Mouse (Mus musculus) ovary, adult 18-20 months (tissue): ENCODE results near the gene Dchs1.

Experiments
- DNase-seq: peaks from one replicate; pipeline ENCODE4 v3.0.0; 2022; ENCODE audit warnings: low spot score, mixed read lengths

The Dchs1 gene

DNA sequence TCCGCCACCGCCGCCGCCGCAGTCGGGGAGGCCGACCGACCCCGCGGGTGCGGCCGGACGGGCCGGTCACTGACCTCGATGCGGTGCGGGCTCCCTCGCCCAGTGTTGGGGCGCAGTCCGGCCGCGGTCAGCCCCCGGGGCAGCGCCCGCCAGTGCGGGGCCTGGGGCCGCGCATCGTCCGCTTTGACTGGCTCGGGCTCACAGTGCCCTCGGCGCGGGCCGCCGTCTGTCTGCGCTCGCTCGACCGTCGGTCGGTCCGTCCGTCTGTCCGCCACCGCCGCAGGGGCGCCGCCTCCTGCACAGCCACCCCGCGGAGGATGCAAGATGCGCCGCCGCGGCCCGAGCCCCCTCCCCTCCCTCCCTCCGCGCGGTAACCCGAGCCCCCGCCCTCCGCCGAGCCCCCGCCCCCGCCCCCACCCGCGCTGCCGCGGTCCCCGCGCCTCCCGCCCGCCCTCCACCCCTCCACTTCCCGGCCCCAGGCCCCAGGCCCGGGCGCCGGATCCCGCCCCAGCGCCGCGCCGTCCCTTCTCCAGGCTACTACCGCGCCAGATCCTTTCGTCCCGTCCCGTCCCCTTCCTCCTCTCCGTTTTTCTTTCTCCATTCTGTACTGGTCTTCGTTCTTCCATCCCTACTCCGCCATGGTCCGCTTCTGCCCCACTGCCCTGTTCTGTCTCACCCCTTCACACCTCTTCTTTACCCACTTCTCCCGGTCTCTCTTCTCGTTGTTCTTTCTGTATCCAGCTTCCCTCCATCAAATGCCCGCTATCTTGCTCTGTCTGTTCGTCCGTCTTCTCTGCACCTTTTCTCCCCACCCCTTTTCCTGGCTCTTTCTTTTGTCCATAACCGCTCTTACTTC is at the start of gene Dchs1:
Dchs1 (minus strand) TSS at position 370 of the 856 bp plus-strand sequence.
- no peak for DNase-seq

DNA sequence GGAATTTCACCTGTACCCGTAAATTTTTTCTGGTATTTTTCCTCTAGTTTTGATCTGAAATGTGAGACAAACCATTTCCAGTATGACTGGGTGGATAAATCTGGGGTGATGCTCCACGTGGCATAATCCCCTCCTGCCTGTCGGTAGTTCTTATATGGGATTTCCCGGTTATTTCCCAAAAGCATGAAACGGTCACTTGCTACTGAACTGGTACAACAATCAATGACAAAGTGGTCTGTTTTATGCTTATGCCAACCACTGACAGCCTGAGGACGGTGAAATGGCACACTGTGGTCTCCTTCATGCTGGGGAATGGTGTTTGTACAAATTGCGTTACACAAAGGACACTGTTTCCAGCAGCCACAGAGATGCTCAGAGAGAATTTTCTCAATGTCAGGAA is 36.8 kb upstream of the Dchs1 start:
- DNase-seq = no peak

DNA sequence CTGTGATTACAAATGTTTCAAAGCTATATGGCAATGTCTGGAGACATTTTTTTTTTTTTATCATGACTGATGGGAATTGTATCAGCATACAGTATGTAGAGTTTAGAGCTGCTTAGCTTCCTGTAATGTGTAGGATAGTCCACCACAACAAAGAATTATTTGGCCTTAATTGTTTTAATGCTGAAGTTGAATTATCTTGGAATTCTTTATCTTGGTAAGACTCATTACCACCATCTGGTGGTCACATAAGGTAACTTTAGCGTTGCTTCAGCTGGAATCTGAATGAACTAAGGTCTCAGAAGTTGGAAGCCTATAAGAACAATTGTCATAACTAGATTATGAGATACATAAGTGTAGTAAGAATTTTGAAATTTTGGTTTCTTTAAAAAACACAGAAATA is 31.0 kb upstream of the Dchs1 start:
- no peak for DNase-seq

DNA sequence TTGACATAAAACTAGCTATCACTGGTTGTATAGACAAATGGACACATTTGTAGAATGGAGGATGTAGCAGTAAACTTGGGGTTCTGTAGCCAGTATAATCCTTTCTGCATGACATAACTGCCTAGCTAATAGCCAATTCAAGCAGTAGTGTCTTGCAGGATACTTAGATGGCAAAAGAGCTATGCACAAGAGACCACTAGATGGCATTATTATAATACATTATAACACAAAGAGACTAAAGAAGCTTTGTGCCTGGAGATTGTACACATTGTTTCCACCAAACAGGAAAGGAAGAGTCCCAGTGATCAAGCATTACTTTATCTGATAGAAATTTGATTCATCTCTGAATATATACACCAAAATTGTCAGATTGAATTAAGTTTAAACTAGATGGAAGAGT is 29.3 kb upstream of the Dchs1 start:
- no peak for DNase-seq

DNA sequence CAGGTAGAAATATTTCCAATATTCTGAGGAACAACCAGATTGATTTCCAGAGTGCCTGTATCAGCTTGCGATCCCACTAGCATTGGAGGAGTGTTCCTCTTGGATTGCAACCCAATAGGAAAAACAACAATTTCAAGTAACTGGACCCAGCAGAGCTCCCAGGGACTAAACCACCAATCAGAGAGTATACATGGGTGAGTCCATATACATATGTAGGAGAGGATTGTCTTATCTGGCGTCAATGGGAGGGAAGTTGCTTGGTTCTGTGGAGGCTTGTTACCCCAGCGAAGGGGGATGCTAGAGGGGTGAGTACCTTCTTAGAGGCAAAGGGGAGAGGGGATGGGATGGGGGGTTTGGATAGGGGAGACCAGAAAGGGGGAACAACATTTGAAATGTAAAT is 25.9 kb upstream of the Dchs1 start:
- DNase-seq = no peak

DNA sequence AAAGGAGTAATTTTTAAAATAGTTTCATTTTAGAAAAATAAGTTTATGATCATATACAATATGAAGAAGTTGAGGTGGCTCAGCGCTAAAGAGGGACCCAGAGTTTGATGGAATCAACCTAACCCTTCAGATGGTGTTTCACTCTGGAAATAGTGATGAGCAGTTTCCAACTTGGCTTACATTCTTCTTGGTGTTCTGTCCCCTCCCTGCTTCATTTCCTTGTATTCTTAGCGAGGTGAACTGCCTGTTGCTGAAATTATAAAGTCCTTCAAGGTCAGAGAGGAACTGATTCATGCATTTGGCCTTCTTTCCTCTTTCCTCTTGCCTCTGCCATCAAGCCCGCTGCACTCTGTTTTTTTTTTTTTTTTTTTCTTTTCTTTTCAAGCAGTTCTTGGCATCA is 25.1 kb upstream of the Dchs1 start:
- DNase-seq = no peak

DNA sequence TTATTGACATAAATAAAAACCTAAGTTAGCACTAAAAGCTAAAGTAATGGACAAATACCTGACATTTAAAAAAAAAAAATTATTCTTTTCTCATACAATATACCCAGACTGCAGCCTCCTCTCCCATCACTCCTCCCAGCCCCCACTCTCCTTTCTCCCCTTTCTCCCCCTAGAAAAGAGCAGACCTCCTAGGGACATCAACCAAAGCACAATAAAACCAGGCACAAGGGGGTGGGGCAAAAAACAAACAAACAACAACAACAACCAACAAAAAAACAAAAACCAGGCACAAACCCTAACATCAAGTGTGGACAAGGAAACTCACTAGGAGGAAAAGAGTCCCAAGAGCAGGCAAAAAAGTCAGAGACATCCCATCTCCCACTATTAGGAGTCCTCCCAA is 24.1 kb upstream of the Dchs1 start:
- no peak for DNase-seq

DNA sequence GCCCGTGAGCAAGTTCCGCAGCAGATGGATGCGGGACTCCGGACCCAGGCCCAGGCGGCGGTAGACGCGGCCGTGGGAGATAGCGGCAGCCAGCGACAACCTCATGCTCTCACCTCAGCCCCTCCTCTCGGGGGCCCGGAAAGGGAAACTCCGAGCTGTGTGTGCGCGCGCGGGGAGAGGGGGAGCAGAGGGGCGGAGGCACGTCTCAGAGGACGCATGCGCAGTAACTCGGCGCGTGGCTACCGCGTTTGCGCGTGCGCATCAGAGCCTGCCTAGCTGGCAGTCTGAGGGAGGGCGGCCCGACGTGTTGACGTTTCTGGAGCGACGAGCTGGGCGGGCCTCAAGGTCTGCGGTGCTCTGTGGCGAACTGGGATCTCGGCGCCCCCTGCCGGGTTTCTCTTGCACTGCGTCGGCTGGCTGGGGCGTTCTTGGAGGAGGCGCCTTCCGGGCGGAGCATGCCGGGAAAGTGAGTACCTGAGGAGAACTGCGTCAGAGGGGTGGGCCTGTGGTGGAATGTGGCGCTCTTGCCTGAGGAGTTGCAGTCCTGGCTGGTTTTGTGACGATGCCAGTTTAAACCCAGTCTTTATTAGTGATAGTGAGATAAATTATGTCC is 23.5 kb upstream of the Dchs1 start, which contains the start of gene Mrpl17:
Mrpl17 (minus strand) TSS at position 223 of the 613 bp plus-strand sequence.
- peak; percentile 100 for DNase-seq

DNA sequence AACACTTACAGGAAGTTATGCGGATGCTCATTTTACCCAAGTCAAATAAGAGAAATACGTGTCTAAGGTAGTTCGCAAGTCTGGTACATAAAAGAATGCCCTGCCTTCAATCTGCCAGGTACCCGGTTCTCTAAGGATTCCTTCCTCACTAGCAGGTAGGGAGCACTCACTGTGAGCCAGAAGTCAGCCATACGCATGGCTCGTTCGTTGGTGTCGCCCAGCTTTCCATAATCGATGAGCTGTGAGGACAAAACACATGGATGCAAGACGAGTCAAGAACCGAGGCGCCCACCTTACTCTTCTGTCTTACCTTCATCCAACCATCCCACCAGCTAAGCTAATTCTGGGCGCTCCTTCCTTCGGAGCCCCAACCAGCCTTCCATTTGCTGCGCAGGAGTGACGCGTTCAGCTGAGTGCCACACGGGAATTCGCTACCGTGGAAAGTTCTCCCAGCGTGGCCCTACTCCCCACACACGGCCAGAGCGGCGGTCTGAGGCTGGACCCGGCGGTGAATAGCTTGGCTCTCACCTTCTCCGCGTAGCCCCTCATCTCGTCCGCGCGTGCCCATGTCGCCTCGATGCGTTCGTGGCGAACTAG is 22.9 kb upstream of the Dchs1 start:
- DNase-seq = no peak

DNA sequence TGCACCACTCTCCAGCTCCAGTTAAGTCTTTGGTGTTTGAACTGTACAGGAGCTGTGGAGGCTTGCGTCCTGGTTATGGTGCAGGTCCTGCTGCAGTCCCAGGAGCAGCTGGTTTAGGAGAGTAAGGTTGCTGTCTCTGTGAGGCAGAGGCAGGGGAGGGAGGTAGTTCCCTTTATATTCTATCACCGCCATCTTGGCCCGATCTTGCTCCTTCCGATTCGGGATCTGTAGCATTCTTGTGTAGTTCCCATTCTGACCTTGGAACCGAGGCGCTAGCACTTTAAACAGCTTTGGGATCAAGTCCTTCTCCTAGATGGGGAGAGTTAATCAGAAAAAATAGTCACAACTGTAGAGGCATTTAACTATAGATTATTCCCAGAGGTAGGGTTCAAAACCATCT is 22.4 kb upstream of the Dchs1 start:
- no peak for DNase-seq

DNA sequence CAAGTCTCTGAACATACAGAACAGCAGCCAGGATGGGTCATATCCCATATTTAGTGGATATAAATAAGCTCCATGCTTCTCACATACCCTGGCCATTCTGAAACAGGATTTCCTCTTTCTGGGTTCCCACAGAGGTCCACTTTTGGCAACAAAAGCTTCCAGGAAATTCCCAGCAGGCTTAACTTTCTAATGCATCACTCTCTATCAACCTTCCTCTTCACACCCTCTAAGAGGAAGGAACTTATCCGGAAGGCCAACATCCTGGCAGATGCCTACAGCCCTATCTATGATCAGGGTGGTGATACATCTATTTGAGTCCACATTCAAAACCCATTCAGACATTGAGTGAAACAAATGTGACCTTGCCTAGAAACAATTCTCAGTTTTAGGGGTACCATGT is 20.9 kb upstream of the Dchs1 start:
- no peak for DNase-seq

DNA sequence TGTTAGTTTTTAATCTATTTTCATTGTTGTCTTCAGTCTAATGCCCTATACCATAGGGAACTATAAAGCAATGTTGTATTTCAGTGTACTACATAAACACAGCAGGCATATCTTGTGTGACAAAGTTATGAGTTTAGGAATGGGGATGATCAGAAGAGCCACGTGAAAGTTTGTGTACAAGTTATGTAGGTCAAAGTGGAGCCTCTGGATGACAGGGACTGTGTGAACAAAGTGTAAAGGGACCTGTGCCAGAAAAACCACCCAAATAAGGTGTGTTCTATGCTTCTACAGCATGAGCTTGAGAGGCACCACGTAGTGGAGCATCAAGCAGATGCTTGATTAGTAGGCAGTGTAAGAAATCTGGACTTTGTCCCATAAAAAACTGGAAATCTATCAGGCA is 19.3 kb upstream of the Dchs1 start:
- DNase-seq = no peak

DNA sequence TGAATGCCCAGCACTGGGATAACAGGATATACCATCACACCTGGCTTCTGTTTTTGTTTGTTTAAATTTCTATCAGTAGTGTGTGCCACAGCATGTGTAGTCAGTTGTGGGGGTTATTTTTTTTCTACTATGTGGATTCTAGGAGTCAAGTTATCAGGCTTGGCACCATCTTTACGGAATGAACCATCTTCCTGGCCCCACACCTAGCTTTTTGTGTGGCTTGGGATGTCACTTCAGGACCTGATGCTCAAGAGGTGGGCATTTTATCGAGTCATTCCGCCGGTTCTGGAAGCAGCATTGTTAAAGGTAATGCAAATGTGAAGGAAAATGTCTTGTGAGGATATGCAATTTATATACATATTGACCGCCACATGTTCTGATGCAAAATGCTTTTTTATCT is 18.7 kb upstream of the Dchs1 start:
- DNase-seq = no peak

DNA sequence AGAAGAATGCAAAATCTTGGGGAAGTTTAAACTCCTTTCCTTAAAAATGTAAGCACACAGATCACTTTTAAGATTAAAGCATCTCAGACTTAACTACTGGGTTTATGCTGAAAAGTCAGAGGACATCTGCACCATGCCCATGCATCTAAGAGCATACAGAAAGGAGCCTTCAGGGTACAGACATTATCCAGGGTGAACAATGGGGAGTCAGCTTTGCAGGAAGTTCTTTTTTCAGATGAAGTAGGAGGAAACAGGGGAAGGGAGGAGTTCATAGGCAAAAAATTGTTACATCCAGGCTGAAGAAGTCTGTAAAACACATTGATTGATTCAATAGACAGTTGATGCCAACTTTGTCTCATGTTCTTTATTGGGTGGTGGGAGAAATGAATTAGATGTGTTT is 16.0 kb upstream of the Dchs1 start:
- no peak for DNase-seq

DNA sequence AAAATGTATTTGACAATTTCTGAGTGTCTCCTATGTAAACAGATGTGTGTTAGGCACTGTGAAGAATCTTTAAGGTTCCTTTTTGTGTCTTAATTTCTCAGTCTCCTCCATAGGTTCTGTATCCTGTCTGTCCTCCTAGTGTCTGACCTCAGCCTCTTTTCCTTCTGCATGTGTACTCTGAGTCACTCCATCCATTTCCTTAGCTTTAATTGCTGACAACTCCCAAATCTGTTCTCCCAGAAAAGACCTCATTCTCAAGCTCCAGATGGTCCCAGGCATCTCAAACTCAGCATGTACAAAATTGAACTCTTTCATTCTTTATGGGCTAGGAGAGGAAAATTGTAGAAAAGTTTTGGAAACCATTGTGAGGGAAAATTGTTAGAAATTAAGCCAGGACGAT is 15.3 kb upstream of the Dchs1 start:
- DNase-seq = no peak

DNA sequence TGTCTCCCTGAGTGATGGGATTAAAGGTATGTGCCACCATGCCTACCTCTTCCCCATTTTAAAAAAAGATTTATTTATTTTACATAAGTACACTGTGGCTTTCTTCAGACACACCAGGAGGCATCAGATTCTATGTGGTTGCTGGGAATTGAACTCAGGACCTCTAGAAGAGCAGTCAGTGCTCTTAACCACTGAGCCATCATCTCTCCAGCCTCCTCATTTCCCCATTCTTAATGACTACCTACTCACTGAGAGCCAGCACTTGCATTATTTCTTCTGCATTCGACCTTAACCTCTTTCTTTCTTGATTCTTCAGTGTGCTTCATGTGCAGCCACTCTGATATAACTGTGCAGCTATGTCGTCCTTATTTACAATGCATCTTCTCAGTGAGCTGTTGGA is 14.9 kb upstream of the Dchs1 start:
- no peak for DNase-seq

DNA sequence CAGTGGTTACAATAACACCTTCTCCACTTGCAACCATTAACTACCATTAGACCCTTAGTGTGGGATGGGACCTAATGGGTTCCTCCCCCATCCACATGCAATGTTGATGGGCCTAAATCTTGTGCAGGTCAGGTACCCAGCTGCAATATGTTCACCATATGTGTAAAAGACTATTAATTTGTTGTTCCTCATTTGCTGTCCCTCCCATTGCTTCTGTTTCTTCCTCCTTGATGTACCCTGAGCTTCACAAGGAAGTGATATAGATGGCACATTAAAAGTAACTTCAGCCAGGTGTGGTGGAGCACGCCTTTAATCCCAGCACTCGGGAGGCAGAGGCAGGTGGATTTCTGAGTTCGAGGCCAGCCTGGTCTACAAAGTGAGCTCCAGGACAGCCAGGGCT is 9.5 kb upstream of the Dchs1 start:
- DNase-seq = no peak

DNA sequence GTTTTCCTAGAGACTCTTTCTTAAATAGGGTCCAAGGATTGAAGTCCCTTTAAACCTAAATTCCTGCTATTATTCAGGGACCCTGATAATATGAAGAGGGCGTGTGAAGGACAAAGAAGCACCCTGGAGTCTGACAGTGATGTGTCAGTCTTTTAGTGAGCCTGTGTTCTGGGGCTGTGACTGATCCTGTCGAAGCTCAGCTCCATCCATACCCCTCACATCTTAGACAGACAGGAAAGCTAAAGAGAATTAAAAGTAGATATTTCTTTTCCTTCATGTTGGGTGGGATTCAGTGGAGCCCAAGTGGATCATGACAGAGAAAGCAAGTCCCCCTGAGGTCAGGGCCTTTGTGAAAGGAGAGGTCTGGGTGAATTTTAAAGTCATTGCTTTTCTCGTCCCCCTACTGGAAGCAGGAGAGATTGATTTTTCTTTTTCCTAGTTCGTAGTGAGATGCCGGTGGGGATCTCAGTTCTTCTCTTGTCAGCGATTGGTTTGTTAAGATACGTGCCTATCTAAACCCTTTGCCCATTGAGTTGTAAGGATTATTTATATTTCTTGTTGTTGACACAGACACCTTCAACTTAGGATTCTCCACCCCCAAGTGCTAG is 8.4 kb upstream of the Dchs1 start:
- DNase-seq = no peak

DNA sequence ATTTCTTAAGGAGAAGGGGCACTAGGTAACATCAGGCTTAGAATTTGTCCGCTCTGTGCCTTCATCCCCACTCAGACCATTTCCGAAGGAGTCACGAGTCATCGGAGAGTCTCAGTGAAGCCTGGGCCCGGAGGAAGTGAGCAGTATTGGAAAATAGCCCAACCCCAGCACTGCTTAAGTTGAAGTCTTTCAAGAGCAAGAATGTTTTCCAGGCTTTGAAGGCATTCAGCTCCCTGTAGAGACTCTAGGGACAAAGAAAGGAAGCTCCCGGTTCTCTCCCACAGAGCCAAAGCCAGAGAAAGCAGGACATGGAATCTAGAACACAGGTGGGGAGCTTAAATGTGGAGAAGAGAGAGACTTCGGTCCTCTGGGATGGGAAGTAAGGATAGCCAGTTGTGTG is 6.2 kb upstream of the Dchs1 start:
- DNase-seq = no peak

DNA sequence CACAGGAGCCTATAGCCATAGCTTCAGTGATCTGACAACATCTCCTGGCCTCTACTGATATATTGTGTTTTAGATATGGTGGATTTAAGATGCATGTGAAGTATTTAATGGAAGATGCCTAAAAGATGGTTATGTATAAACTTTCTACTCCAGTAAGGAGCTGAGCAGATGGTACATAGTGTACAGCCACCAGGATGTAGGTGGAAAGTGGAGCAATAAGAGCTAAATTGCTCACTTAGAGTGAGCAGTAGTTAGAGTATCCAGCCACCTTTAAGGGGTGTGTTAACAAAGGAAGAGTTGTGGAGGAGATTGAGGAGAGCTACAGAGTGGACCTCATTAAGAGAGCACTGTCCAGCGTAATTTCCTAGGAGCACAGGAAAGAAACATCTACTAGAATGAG is 3.7 kb upstream of the Dchs1 start:
- DNase-seq = no peak

DNA sequence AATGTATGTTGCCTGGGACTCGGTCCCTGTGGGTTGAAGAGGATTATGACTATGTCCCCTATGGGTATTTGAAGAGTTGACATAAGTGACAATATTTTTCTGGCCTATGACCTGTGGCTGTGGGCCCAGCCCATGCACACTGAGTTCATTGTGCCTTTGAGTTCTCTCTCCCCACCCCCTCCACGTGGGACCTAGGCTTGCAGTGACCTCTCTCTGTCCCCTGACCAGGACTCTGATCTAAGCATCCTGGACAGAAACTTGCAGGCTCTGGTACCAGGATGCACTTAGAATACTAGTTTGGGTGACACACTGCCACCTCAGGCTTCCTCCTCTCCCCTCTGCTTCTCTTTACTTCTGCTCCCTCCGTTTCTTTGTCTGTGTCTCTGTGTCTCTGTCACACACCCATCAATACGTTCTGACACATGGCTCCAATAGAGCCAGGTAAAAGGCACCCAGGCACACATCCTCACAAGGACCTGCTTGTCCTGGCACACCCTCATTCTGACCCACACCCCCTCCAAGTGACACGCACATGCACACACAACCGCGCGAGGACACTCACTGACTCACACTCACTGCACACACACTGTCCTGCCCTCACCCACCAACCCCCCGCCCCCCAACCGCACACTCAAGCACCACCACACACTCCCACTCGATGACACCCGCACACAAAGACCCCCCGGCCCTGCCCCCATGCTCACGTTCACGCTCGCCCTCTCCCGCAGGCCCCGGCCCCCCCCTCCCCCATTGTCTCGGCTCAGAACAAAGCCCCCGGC is 759 bp downstream of the Dchs1 start:
- DNase-seq = no peak

DNA sequence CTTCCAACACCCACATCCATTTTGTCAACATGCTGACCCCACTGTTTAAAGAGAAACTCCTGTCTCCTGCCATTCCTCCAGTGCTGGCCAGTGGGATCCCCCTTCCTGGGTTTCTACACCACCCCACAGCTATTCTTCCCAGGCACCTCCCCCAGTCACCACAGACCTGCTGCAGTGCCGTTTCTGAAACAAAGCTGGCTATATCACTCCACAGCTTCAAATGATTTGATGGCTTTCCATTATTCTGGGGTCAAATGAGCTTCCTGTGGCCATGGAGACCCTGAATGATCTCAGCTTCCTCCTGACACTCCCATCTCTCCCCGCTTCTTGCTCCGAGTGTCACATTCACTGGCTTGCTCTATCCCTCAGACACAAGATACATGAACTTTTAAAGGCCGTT is 2.9 kb downstream of the Dchs1 start:
- no peak for DNase-seq
